Mouse (Mus musculus): Measurements from ENCODE around the gene Smox.

DNA sequence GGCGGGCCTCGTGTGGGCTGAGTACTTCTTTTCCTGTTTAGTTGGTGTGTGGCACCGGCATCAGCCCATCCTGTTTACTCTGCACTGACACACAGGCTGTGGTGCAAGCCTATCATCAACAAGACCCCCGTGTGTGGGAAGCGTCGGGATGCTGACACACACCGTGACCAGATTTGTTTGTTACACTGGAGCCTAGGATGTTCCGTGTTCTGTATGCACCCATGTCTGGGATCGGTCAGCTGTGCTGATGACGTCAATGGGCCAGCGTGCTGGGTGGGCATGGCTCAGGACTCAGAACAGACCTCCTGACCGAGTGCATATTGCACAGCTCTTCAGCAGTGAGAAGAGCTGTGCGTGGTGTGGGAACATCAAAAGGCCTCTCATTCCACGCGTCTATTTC, 6.2 kb upstream of the Smox start:
- TF ChIP-seq CTCF (IDR thresholded peaks at IDR 0.05; ENCODE audit: borderline replicate concordance, extremely low read depth, insufficient read depth, insufficient read length) (no peak), POLR2A (IDR thresholded peaks at IDR 0.05; ENCODE audit: borderline replicate concordance, extremely low read depth, insufficient read depth, insufficient read length, poor library complexity, severe bottlenecking) (no peak)

All from brain, embryonic 14.5 days (tissue).